Mouse (Mus musculus) lung, postnatal 0 days (tissue): ENCODE results near the gene Sgsm3.

Experiments
- CTCF ChIP-seq: IDR thresholded peaks from 2 replicates; pipeline ENCODE4 v1.5.1; 2016; ENCODE audit warnings: antibody characterized with exemption, mild to moderate bottlenecking
- EP300 ChIP-seq: IDR thresholded peaks from 2 replicates; pipeline ENCODE4 v1.6.1; 2016; ENCODE audit warnings: antibody characterized with exemption, mild to moderate bottlenecking, control low read depth

- TF ChIP-seq CTCF: no peak
- TF ChIP-seq EP300: no peak
Measured at GRCm38 (mm10) chr15:80939401-80939800, 38.2 kb upstream of the Sgsm3 start.
